Mouse (Mus musculus): ENCODE data around the gene Prkar1b.

- TF ChIP-seq CTCF (IDR thresholded peaks at IDR 0.05; ENCODE audit: borderline replicate concordance, control insufficient read depth, extremely low read depth, insufficient read depth, low read length, poor library complexity) (no peak), POLR2A (IDR thresholded peaks at IDR 0.05; ENCODE audit: control insufficient read depth, extremely low read depth, insufficient read depth, low read length, poor library complexity) (no peak)
These were observed 19.4 kb downstream of the Prkar1b start for GRCm38 (mm10) chr5:139130351-139130750.

Data from thymus, adult 2 months (tissue).